Mouse (Mus musculus) heart, adult 18-20 months (tissue): ENCODE measurements at regions not wholly inside any gene's neighbourhood (a gene's known extent, or its start where the extent isn't known, plus 50 kb on each side); places are given as distances from the start of the nearest gene placed in this dataset.
A peak's percentile ranks its signal among the peaks of the same experiment; 100 is the strongest.

Experiments
- DNase-seq, 2 experiments: peaks; one replicate each; pipeline ENCODE4 v3.0.0; 2021 to 2022; ENCODE audit warnings: mixed read lengths in 1 of 2

GRCm38 (mm10) chr2:114454901-114455300 lies 199.9 kb downstream of the Dph6 start:
- no peak for DNase-seq

DNA sequence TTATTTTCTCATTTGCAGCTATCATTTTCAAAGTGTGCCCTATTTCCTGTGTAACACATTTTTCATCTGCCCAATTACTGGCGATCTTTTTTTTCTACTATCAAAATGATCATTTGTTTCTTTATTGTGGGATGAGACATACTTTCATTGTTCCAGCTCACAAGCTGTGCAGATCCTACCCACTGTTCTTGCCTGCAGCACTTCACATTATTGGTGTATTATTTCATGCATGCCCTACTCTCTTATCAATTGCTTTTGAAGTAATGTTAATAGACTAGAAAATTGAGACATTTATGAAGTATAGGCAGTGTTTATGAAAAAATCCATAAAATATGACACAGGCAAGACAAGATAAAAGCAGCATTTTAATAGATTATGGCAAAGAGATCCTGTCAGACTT lies 204.6 kb downstream of the Dph6 start:
- no peak for DNase-seq

GRCm38 (mm10) chr2:114443801-114444200 lies 211.0 kb downstream of the Dph6 start:
- no peak for DNase-seq

DNA sequence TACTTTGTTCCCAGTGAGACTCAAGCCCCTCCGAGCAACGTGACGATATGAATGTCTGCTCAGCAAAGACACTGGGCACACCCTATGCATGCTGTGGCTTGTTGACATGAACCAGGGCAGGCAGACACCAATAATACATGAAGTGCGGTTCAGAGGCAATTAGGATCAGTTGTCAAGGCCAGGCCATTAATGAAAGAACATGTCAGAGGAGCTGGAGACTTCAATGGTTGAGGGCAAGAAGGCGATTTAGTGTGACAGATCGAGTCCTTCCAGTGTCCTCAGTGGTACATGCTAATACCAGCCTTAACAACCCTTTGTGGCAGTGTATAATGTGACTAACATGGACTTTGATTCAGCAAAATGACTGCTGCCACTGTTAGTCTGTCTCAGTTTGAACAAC lies 213.8 kb downstream of the Dph6 start:
- no peak for DNase-seq

- no peak for DNase-seq
Measured at GRCm38 (mm10) chr2:114439668-114440067, 215.1 kb downstream of the Dph6 start.

GRCm38 (mm10) chr2:114438048-114438447 lies 216.7 kb downstream of the Dph6 start:
- no peak for DNase-seq

- DNase-seq: peak; percentile 85 to 88
Measured at GRCm38 (mm10) chr2:114427426-114428157, 226.3 kb upstream of the Zfp770 start.

DNA sequence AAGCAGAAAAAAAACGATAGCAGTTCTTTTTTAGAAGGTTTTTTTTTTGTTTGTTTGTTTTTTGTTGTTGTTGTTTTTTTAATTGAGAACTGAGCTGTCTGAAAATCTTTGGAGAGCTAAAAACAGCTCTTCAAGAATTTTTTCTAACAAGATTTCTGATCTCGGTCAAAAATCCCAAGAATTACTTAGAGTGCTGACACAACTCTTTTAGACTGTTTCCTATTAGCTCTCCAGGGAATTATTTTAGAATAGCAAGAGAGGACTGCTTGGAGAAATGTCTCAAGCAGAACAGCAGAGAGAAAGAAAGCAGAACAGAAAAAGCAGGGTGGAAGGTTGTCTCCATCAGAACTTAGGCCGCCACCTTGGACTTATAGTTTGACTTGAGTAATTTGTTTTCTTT lies 218.1 kb upstream of the Zfp770 start:
- DNase-seq: no peak

- no peak for DNase-seq
Measured at GRCm38 (mm10) chr2:114413013-114413412, 211.7 kb upstream of the Zfp770 start.

DNA sequence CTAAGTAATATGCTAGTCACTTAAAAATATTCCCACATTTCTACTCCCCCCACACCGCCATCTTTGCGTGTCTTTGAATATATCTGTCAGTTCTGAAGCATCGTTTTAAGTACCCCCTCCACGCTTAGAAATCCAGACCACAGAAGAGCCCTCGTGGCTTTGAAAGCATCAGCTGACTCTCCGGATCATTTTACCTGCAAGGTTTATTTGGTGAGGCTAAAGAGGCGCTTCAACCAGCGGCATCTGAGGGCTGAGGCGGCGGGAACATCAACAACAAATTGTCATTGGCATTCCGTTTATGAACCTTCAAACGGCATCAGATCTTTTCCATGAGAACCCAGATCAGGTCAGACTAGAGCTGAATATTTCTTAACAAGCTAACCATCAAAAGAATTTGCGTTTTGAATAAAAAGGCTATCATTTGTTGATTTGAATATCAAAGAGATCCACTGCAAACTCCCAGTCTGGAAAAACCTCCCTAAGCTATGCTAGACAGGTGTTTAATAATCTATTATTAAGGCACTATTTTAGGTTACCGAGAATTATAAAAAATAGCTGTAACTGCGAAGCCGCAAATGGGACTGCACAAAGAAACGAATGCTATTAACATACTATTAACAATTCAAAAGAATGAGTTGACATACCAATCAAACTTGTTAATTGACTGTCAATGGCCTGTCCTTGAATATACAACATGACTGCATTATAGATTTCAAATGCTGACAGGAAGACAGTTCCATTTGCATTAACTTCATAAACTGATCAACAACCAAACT lies 210.9 kb upstream of the Zfp770 start:
- no peak for DNase-seq

- DNase-seq: no peak
Measured at GRCm38 (mm10) chr2:114410717-114411116, 209.4 kb upstream of the Zfp770 start.

DNA sequence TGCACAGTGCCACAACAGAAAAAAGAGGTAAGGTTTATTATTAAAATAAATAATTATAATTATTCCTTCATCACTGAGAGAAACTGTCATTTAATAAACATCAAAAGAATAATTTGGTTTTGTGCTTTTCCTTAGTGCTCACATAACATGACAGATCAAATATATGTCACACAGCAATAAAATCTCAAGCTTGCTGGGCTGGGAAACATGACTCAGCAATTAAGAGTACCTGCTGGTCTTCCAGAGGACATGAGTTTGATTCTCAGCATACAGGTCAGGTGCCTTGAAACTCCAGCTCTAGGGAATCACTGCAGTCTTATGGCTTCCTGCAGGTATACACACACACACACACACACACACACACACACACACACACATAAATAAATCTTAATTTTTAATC lies 208.3 kb upstream of the Zfp770 start:
- no peak for DNase-seq

- no peak for DNase-seq
Measured at GRCm38 (mm10) chr2:114407408-114407807, 206.1 kb upstream of the Zfp770 start.

- no peak for DNase-seq
Measured at GRCm38 (mm10) chr2:114384566-114384965, 183.3 kb upstream of the Zfp770 start.

- DNase-seq: peak; percentile 10 to 29
Measured at GRCm38 (mm10) chr2:114378844-114379533, 177.7 kb upstream of the Zfp770 start.

DNA sequence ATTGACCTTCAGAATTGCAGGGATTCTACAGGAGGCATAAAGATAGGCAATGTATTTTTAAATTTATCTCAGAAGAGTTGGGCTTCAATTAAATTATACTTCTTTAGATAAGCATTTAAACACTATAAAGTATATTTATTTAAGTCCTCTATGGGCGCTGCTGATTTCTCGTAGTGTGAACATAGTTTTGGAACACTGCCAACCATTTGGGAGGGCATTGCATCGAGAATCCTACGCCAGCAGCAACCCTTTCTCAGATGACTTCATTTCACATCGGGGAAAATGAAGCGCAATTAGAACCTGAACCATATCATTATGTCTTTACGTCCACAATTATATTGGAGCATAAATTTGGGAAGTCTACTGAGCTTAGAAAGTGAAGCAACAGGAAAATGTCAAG lies 172.2 kb upstream of the Zfp770 start:
- DNase-seq: no peak

DNA sequence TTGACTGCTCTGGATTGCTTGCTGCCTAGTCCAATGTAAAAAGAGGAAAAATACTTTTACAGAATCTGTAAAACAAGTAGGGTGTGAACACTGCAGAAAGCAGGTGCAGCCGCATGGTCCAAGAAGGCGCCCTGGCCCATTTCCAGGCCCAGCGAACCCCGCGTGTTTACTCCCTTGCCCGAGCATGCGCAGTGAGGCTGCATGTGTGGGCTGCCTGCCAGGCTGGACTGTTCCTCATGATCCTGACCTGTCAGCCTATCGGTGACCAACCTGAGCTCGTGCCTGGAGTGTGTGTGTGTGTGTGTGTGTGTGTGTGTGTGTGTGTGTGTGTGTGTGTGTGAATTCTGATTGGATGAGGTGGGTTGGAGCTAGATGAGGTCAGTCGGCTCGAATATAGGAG lies 152.6 kb upstream of the Zfp770 start:
- peak in 1 of 2 experiments; percentile 2 for DNase-seq

DNA sequence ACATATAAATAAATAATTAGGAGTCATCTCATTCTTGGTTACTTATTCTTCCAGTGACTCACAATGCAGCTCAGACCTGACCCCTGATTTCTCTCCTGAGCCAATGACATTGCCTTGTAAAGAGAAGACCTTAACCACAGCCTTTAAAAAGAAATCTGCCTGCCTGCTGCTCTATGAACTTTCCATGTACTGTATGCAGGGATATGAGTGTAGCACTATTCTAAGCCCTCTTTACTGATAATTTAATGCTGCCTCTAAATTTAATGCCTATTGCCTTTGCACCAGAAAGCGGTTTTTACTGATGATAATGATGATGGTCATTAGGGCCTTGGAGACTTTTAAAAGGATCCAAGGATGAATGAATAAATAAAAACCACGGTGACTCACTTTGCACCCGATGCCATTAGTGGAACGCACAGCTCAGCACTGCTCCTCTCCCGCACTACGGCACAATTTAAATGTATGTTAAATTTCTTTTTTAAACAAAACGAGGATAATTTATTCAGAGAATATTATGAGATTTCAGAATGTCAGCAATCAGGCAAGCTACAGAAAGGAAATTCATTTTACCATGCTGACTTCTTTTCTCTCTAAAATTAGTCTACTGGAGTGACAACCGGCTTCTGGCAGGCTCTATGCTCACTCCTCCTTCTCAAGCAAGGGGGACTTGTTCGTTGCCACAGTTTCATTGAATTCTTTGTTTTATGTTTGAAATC lies 139.5 kb upstream of the Zfp770 start:
- DNase-seq: no peak

DNA sequence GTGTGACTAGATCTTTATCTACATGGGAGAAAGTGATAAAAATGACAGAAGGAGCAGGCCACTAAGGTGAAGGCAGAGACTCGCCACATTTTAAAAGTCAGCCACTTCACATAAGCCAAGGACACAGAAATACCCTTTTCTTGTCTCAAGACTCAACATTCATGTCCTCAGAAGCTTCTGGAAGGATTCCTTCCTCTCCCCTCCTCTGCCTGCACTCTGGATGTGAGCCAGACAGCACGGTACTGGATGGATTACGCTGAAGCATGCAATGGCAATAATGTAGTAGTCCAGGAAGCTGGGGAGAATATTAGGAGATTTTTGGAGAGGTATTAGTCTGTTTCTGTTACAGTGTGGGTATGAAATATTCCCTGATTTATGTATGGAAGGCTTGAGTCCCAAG lies 100.5 kb upstream of the Zfp770 start:
- no peak for DNase-seq

GRCm38 (mm10) chr2:114295110-114295509 lies 93.8 kb upstream of the Zfp770 start:
- DNase-seq: no peak

- DNase-seq: no peak
Measured at GRCm38 (mm10) chr2:114291387-114291786, 90.1 kb upstream of the Zfp770 start.

GRCm38 (mm10) chr2:114275536-114275935 lies 74.3 kb upstream of the Zfp770 start:
- no peak for DNase-seq
